Mouse (Mus musculus) embryonic facial prominence, embryonic 14.5 days (tissue): Measurements from ENCODE around the gene Med13l. TPM values are rescaled to one million over a fixed set of nuclear protein-coding genes. Genes with fewer than 3 reads are reported as not detected.

Source experiments
- ATAC-seq: fragments of 200-750 bp; cut with Nextera tagmentation; 2 replicates; pipeline ENCODE4 v1.8.0; 2017; ENCODE audit warnings: low read depth, moderate number of reproducible peaks, moderate TSS enrichment
- DNase-seq: peaks from one replicate; pipeline ENCODE4 v3.0.0-alpha.2; 2015; ENCODE audit warnings: low spot score
- H3K27ac ChIP-seq: fragments of 300-500 bp; sonication (generic); replicated peaks from 2 replicates; pipeline ENCODE4 v1.5.1; 2014; ENCODE audit warnings: low read depth, mild to moderate bottlenecking, low read length, moderate library complexity
- H3K27me3 ChIP-seq: fragments of 300-500 bp; sonication (generic); replicated peaks from 2 replicates; pipeline ENCODE4 v1.6.1; 2014; ENCODE audit warnings: low read length; ENCODE audit not compliant: control insufficient read depth, insufficient read depth
- H3K36me3 ChIP-seq: fragments of 300-500 bp; sonication (generic); 2 replicates; pipeline ENCODE4 v1.6.1; 2014; ENCODE audit warnings: low read length, mixed read lengths; ENCODE audit not compliant: control insufficient read depth, insufficient read depth
- H3K4me1 ChIP-seq: fragments of 300-500 bp; sonication (generic); 2 replicates; pipeline ENCODE4 v1.6.1; 2014; ENCODE audit warnings: antibody characterized with exemption, low read length; ENCODE audit not compliant: control insufficient read depth, insufficient read depth
- H3K4me2 ChIP-seq: fragments of 300-500 bp; sonication (generic); 2 replicates; pipeline ENCODE4 v1.6.1; 2014; ENCODE audit warnings: low read depth, mild to moderate bottlenecking, low read length, moderate library complexity, mixed read lengths
- H3K4me3 ChIP-seq: fragments of 300-500 bp; sonication (generic); 2 replicates; pipeline ENCODE4 v1.5.1; 2014; ENCODE audit warnings: low read depth, mild to moderate bottlenecking, low read length
- H3K9ac ChIP-seq: fragments of 300-500 bp; sonication (generic); 2 replicates; pipeline ENCODE4 v1.6.1; 2014; ENCODE audit warnings: low read depth, mild to moderate bottlenecking, low read length, moderate library complexity, mixed read lengths
- H3K9me3 ChIP-seq: fragments of 300-500 bp; sonication (generic); 2 replicates; pipeline ENCODE4 v1.6.1; 2016; ENCODE audit warnings: low read length; ENCODE audit not compliant: control insufficient read depth
- WGBS: fragments of 180-500 bp; shearing (Covaris S2); extraction: QIAGEN DNeasy Blood & Tissue Kit; methylation state at CpG from one replicate; pipeline ENCODE4 v1.1.7; 2014; 5-methylcytosine and 5-hydroxymethylcytosine counted together
- polyA plus RNA-seq: library from polyadenylated mRNA; unstranded; fragments of >200 nt; fragmentation: Nextera tagmentation; extraction: Ambion mirVana; gene quantifications from 2 replicates; pipeline ENCODE4 v1.2.1, GENCODE M21; 2014

Med13l gene
- polyA plus RNA-seq, 1 experiment from 2014 or later, result 16.5 TPM

DNA sequence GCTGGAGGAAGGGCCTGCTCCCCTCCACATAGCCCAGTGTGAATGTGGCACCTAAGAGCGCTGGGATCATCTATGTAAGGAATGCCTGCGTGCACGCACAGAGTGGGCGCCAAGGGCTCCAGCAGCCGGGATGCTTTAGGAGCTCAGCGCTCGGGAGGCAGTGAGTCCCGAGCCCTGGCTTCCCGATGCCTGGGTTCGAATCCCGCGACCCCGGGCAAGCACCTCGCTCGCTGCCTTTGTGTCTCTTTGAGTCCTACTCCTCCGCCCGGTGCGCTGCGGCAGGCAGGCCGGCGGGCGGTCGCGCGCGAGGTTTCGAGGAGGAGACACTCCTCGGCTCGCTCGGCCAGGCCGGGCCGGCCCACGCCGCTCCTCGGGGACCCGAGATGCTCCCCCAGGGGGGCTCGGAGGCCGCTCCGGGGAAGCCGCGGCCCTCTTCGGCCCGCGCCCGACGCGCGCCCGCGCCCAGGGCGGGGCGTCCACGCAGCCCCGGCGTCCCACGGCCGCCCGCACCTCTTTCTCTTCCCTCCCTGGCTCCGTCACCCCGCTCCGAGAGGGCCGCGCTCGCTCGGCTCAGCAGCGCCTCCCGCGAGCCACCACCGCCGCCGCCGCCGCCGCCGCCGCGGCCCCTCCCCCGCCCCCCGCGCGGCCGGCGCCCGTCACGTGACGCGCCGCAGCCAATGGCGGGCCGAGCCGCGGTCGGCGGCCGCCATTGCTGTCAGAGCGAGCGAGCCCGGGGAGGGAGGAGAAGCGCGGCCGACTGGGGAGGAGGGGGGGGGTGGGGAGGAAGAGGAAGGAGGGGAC is 695 bp upstream of the Med13l start:
- under 1% methylated on average over 30 of the region's 101 CpGs for WGBS
- Histone ChIP-seq H3K9me3 (no peaks in the 10 kb centered on the region), H3K27ac (peak overlapping the region; percentile 97), H3K4me2 (peak overlapping the region; percentile 79), H3K9ac (peak overlapping the region; percentile 94), H3K27me3 (0 out of 2 replicates have a peak, but pooled peaks cover 7% of the 10 kb centered on the region), H3K4me3 (peak overlapping the region; percentile 81), H3K4me1 (peaks cover 21% of the 10 kb centered on the region), H3K36me3 (no peaks in the 10 kb centered on the region)
- ATAC-seq (peak; percentile 90), DNase-seq (peak; percentile 94)

DNA sequence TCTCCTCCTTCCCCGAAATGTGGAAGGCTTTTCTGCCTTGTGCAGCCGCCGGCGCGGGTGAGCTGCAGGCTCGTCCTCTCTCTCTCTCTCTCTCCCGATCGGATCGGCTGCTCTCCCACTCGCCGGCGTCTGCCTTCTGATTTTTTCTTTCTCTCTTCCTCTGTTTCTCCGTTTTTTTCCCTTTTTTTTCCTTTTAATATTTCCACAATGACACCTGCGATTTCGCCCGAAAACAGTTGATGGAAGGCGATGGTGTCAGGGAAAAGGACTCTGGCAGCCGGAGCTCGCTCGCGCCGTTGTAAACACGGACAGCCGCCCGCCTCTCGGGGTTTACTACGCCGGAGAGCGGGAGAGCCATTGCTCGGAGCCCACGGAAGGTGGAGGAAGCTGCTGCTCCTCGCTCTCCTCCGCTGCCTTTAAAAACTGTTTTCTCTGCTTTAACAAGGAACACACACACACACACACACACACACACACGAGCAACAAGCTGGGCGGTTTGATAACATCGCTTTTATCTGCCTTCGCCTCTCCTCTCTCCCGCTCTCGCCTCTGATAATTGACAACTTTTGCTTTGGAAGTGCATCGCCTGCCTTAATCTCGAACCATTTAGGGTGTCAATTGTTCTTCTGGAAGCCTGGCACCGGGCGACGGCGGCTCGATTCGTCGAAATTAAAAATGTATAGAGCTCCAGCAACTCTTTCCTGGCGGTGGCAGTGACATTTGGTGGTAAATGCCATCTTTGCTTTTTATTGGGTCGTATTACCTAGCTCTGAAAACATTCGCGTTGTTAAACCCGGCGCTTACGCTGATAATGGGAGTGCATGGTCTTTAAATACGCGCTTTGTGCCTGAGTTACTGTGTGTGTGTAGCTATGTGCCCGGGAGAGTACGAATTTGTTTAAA is 858 bp downstream of the Med13l start:
- Histone ChIP-seq H3K9ac (peak overlapping the region; percentile 94), H3K4me3 (peak overlapping the region; percentile 81), H3K4me1 (peaks cover 33% of the 10 kb centered on the region), H3K27ac (peak overlapping the region; percentile 97), H3K36me3 (no peaks in the 10 kb centered on the region), H3K9me3 (no peaks in the 10 kb centered on the region), H3K4me2 (peak overlapping the region; percentile 79), H3K27me3 (0 out of 2 replicates have a peak, but pooled peaks cover 3% of the 10 kb centered on the region)
- DNase-seq (peak; percentile 66), ATAC-seq (0 out of 2 replicates have a peak, but pooled peaks have one; percentile 4)
- whole genome bisulfite sequencing, result under 1% methylated on average over 59 of the region's 59 CpGs

DNA sequence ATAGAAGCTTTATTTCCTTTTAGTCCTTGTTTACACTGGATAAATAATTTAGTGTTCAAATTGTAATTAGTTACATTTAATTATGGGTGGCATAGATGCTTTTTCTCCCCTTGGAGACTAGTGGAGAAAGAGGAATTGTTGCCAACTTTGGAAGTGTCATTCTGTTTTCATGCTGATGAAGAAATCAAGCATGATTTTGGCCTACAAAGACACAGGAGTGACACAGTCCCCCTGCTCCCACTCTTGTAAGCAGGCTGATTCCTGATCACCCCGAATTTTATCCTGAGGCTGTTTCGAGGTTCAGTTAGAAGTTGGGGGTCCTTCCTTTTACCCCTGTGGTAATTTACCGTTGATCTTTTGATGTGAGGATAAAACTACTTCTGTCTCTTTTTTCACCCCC is 1.7 kb downstream of the Med13l start:
- Histone ChIP-seq H3K9ac (peak overlapping the region; percentile 94), H3K36me3 (no peaks in the 10 kb centered on the region), H3K27ac (no peak overlapping the region), H3K9me3 (no peaks in the 10 kb centered on the region), H3K27me3 (no peaks in the 10 kb centered on the region), H3K4me1 (peaks cover 35% of the 10 kb centered on the region), H3K4me3 (peak overlapping the region; percentile 81), H3K4me2 (peak overlapping the region; percentile 79)
- 33% methylated on average over 3 of the region's 3 CpGs for WGBS
- DNase-seq, result no peak
- no peak for ATAC-seq

DNA sequence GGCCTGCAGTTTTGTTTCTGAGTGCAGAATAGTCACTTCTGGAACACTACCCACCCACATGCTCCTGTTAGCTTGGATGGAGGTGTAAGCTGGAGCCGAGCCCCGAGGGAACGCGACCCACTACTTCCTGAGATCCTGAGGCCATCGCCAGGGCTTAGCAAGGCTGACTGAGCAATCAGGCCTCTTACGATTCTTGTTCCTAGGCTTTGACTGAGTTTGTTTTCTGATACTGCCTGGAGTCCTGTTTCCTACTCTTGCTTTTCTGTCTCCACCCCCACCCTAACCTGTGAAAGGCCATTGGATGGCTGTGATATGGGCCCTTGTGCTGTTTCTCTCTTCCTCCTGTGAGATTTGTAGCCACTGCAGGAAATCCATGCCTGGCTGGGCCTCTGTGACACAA is 3.1 kb downstream of the Med13l start:
- H3K4me1 ChIP-seq, result peaks cover 46% of the 10 kb centered on the region
- H3K27me3 ChIP-seq, result no peaks in the 10 kb centered on the region
- ATAC-seq (no peak), DNase-seq (peak; percentile 43)
- H3K9me3 ChIP-seq, result no peaks in the 10 kb centered on the region
- 0 out of 2 replicates have a peak overlapping the region, but pooled peaks have one; percentile 20 for H3K4me2 ChIP-seq
- H3K9ac ChIP-seq, result no peak overlapping the region; the same call in 1 of the 2 replicates
- no peak overlapping the region for H3K27ac ChIP-seq
- 31% methylated on average over 6 of the region's 6 CpGs for WGBS
- H3K4me3 ChIP-seq, result no peak overlapping the region
- H3K36me3 ChIP-seq, result no peaks in the 10 kb centered on the region

DNA sequence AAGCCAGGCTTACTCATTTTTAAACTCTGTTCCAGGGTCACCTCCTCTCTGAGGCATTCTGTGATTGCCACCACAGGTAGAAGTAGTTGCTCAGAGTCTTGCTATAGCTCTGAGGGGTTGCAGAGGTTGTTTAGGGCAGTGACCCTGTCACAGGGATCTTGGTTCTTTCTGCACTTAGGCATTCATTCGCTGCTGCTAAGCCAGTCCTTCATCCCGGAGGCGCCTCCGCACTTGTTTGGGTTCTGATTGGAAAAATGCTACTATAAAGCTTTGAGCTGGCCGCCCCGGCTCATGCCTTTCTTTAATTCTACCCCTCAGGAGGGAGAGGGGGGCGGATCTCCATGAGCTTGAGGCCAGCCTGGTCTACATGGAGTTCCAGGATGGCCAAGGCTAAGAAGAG is 6.9 kb downstream of the Med13l start:
- Histone ChIP-seq H3K27ac (no peak overlapping the region), H3K4me2 (no peak overlapping the region), H3K9me3 (no peaks in the 10 kb centered on the region), H3K4me1 (peaks cover 58% of the 10 kb centered on the region), H3K27me3 (no peaks in the 10 kb centered on the region), H3K4me3 (no peak overlapping the region), H3K9ac (no peak overlapping the region), H3K36me3 (no peaks in the 10 kb centered on the region)
- WGBS, result 40% methylated on average over 7 of the region's 7 CpGs
- ATAC-seq, result no peak
- DNase-seq, result no peak

- no peak overlapping the region for H3K9ac ChIP-seq
These were observed 8.5 kb downstream of the Med13l start for GRCm38 (mm10) chr5:118569017-118569416.

GRCm38 (mm10) chr5:118569606-118570580 is 9.4 kb downstream of the Med13l start:
- DNase-seq, result no peak
- Histone ChIP-seq H3K4me1 (peaks cover 43% of the 10 kb centered on the region), H3K4me2 (no peak overlapping the region), H3K27me3 (no peaks in the 10 kb centered on the region), H3K9me3 (no peaks in the 10 kb centered on the region), H3K36me3 (no peaks in the 10 kb centered on the region), H3K4me3 (no peak overlapping the region), H3K9ac (0 out of 2 replicates have a peak overlapping the region, but pooled peaks have one; percentile 11), H3K27ac (no peak overlapping the region)
- WGBS, result 66% methylated on average over 20 of the region's 20 CpGs
- no peak for ATAC-seq

More at GRCm38 (mm10) chr5:118569017-118569416, 8.5 kb downstream of the Med13l start:
- Histone ChIP-seq H3K27me3 (no peaks in the 10 kb centered on the region), H3K9me3 (no peaks in the 10 kb centered on the region), H3K4me1 (peaks cover 43% of the 10 kb centered on the region), H3K4me3 (no peak overlapping the region), H3K36me3 (no peaks in the 10 kb centered on the region), H3K4me2 (no peak overlapping the region), H3K27ac (no peak overlapping the region)
- ATAC-seq (no peak), DNase-seq (no peak)
- WGBS, result 45% methylated on average over 3 of the region's 3 CpGs

DNA sequence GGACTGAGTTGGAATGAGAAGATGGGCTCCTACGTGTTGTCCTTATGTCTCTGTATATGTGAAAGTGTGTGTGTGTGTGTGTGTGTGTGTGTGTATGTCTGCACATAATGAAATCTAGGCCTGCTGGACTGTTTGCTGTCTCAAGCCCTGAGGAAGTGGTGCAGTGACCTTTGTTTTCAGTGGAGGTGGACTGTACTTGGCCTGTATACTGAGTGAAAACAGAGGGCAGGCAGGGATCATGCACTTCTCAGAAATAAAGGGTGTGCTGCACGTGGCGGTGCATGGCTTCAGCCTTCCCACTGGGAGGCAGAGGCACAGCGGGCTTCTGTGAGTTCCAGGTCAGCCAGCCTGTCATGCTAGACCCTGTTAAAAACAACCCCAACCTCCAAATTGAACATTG is 11.0 kb downstream of the Med13l start:
- no peak overlapping the region for H3K9ac ChIP-seq
- WGBS, result 62% methylated on average over 4 of the region's 4 CpGs
- peaks cover 30% of the 10 kb centered on the region for H3K4me1 ChIP-seq
- H3K4me3 ChIP-seq, result no peak overlapping the region
- no peaks in the 10 kb centered on the region for H3K36me3 ChIP-seq
- H3K27me3 ChIP-seq, result no peaks in the 10 kb centered on the region
- no peak for DNase-seq
- no peak overlapping the region for H3K27ac ChIP-seq
- no peak for ATAC-seq
- no peaks in the 10 kb centered on the region for H3K9me3 ChIP-seq
- no peak overlapping the region for H3K4me2 ChIP-seq
